Mouse (Mus musculus): ENCODE measurements around the gene Mfsd5.

DNA sequence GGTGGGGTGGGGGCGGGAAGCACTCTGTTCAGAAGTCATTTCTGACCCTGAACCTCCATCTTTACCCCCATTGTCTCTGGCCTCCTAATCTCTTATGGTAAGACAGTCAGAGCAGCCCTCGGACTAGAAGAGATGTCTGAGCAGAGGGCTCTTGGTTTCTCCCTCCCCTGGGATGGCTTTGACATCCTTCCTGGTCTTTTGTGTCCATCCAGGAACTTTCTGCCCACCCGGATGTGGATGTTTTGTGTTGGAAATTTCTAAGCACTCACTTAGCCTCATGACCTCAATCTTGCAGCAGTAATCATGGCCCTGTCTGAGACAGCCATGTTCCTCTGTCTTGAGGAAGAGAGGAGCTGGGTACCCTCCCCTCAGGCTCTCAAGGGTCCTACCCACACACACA lies 7.8 kb upstream of the Mfsd5 start:
- no peak for TF ChIP-seq CTCF (IDR thresholded peaks at IDR 0.05; ENCODE audit: borderline replicate concordance, extremely low read depth, insufficient read depth, insufficient read length)
- no peak for TF ChIP-seq POLR2A (IDR thresholded peaks at IDR 0.05; ENCODE audit: borderline replicate concordance, extremely low read depth, insufficient read depth, insufficient read length, poor library complexity, severe bottlenecking)
